Mouse (Mus musculus) midbrain, embryonic 14.5 days (tissue): ENCODE measurements around the gene Hist1h1b. TPM values are rescaled to one million over a fixed set of nuclear protein-coding genes. Genes with fewer than 3 reads are reported as not detected.
"Not testable (repeated sequence)": the region's sequence is repeated elsewhere in the genome, so short reads cannot be mapped to it uniquely, and the experiment has no call there.

ENCODE experiments used
- ATAC-seq: fragments of 200-750 bp; cut with Nextera tagmentation; 2 replicates; pipeline ENCODE4 v1.8.0; 2017; ENCODE audit warnings: moderate number of reproducible peaks, moderate library complexity; ENCODE audit not compliant: low FRiP score, low TSS enrichment
- DNase-seq: peaks from one replicate; pipeline ENCODE4 v3.0.0-alpha.2; 2015
- H3K27ac ChIP-seq: fragments of 300-500 bp; sonication (generic); replicated peaks from 2 replicates; pipeline ENCODE4 v1.5.1; 2014; ENCODE audit warnings: mild to moderate bottlenecking, low read depth, low read length, moderate library complexity
- H3K27me3 ChIP-seq: fragments of 300-500 bp; sonication (generic); 2 replicates; pipeline ENCODE4 v1.6.1; 2014; ENCODE audit warnings: low read length, control low read depth, mixed read lengths; ENCODE audit not compliant: control insufficient read depth, insufficient read depth
- H3K36me3 ChIP-seq: fragments of 300-500 bp; sonication (generic); 2 replicates; pipeline ENCODE4 v1.6.1; 2014; ENCODE audit warnings: low read length, control low read depth; ENCODE audit not compliant: control insufficient read depth, insufficient read depth
- H3K4me1 ChIP-seq: fragments of 300-500 bp; sonication (generic); 2 replicates; pipeline ENCODE4 v1.6.1; 2014; ENCODE audit warnings: mild to moderate bottlenecking, antibody characterized with exemption, low read length, control low read depth; ENCODE audit not compliant: control insufficient read depth, insufficient read depth
- H3K4me2 ChIP-seq: fragments of 300-500 bp; sonication (generic); 2 replicates; pipeline ENCODE4 v1.6.1; 2014; ENCODE audit warnings: mild to moderate bottlenecking, low read length, moderate library complexity
- H3K4me3 ChIP-seq: fragments of 300-500 bp; sonication (generic); replicated peaks from 2 replicates; pipeline ENCODE4 v1.5.1; 2014; ENCODE audit warnings: low read depth, low read length
- H3K9ac ChIP-seq: fragments of 300-500 bp; sonication (generic); replicated peaks from 2 replicates; pipeline ENCODE4 v1.6.1; 2014; ENCODE audit warnings: mild to moderate bottlenecking, low read length, moderate library complexity
- H3K9me3 ChIP-seq: fragments of 300-500 bp; sonication (generic); 2 replicates; pipeline ENCODE4 v1.6.1; 2016; ENCODE audit warnings: low read length, control low read depth, mixed read lengths; ENCODE audit not compliant: control insufficient read depth
- WGBS: fragments of 180-500 bp; shearing (Covaris S2); extraction: QIAGEN DNeasy Blood & Tissue Kit; methylation state at CpG from one replicate; pipeline ENCODE4 v1.1.7; 2014; 5-methylcytosine and 5-hydroxymethylcytosine counted together
- polyA plus RNA-seq: library from polyadenylated mRNA; unstranded; fragments of >200 nt; fragmentation: Nextera tagmentation; extraction: Ambion mirVana; gene quantifications from 2 replicates; pipeline ENCODE4 v1.2.1, GENCODE M21; 2014

Gene Hist1h1b
- polyA plus RNA-seq, 1 experiment from 2014 or later = 4.0 TPM

DNA sequence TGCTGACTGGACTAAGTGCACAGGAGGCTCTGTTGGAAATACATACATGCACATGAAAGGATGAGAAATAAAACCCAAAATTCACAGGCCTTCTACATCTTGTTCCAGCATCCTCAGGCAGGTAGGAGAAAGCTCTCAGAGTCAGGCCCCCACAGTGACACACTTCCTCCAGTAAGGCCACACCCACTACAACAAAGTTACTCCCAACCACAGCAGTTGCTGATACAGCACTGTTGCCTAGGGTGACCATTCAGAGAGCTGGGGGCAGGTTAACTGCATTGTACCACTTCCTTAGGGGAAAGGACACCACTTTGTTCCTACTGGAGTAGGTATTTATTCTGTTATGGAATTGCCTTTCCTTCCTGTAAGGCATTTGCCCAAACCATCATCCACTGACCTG, 16.7 kb upstream of the Hist1h1b start:
- not testable (repeated sequence) for H3K36me3 ChIP-seq, H3K27ac ChIP-seq, H3K27me3 ChIP-seq, H3K4me3 ChIP-seq, DNase-seq, H3K4me1 ChIP-seq, H3K4me2 ChIP-seq, ATAC-seq, H3K9ac ChIP-seq, H3K9me3 ChIP-seq

DNA sequence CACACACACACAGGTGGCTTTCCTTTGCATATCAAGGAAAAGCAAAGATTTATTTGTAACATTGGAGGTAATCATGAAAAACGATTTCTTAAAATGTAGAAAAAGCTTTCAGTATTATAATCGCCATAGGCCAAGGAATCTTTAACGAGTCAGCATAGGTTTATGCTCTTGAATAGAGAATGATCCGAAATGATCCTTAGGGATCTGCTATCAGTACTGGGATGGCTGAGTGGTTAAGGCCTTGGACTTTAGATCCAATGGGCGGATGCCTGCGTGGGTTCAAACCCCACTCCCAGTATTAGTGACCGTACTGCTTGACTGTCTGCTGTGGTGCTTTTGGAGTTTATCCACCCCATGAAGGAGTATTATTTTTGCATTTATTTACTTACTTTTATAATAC, 15.2 kb upstream of the Hist1h1b start:
- ATAC-seq (no peak), DNase-seq (no peak)
- Histone ChIP-seq H3K27ac (no peak overlapping the region), H3K36me3 (no peaks in the 10 kb centered on the region), H3K9ac (no peak overlapping the region), H3K4me1 (no peaks in the 10 kb centered on the region), H3K4me3 (no peak overlapping the region), H3K27me3 (no peaks in the 10 kb centered on the region), H3K9me3 (no peaks in the 10 kb centered on the region), H3K4me2 (no peak overlapping the region)
- 92% methylated on average over 7 of the region's 7 CpGs for WGBS

DNA sequence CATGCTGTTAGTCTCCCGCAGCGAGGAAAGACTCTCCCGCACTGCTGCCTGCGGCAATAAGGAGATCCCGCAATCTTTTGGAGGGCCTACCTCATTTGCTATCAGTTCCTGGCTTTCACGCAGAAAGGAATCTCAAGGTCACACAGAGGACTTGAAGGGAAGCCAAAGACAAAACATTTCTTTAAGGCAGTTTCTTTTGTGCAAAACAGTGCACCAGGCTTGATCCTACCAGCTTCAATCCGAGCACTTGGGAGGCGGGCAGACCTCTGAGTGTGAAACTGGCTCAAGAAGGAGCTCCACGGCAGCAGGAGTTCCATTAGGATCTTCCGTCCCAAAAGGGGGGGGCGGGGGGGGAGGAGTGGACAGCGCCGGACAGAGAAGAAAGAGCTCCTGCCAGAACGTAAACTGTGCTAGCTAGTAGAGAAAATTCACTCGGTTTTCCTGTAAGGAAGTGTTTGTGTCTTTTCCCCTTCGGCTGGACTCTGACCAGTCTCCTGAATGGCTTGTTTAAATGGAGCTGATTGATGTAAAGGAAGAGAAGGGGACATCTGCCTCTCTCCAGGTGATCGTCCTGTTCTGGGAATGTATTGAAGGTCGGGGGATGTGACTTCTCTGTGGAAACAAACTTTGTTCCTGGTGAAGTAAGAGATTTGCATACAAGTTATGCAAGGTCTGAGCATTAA, 10.3 kb upstream of the Hist1h1b start:
- no peak overlapping the region for H3K4me3 ChIP-seq
- H3K4me1 ChIP-seq = peaks cover 8% of the 10 kb centered on the region
- no peaks in the 10 kb centered on the region for H3K36me3 ChIP-seq
- no peaks in the 10 kb centered on the region for H3K27me3 ChIP-seq
- ATAC-seq (no peak), DNase-seq (peak; percentile 14)
- no peak overlapping the region for H3K27ac ChIP-seq
- H3K9ac ChIP-seq = no peak overlapping the region
- H3K9me3 ChIP-seq = no peaks in the 10 kb centered on the region
- WGBS = 9% methylated on average over 18 of the region's 18 CpGs
- H3K4me2 ChIP-seq = peak overlapping the region; percentile 33; the same call in 1 of the 2 replicates

- Histone ChIP-seq H3K36me3 (no peaks in the 10 kb centered on the region), H3K4me2 (no peak overlapping the region), H3K4me3 (no peak overlapping the region), H3K9ac (no peak overlapping the region), H3K27ac (no peak overlapping the region), H3K4me1 (peaks cover 8% of the 10 kb centered on the region), H3K9me3 (no peaks in the 10 kb centered on the region), H3K27me3 (no peaks in the 10 kb centered on the region)
- 66% methylated on average over 6 of the region's 6 CpGs for WGBS
- no peak for DNase-seq
- ATAC-seq = no peak
Measured at GRCm38 (mm10) chr13:21789925-21790324, 9.5 kb upstream of the Hist1h1b start.

- Histone ChIP-seq H3K27ac (peak overlapping the region; percentile 55), H3K27me3 (no peaks in the 10 kb centered on the region), H3K9me3 (no peaks in the 10 kb centered on the region), H3K4me2 (peak overlapping the region; percentile 60), H3K36me3 (no peaks in the 10 kb centered on the region), H3K4me3 (peak overlapping the region; percentile 33), H3K4me1 (peaks cover 14% of the 10 kb centered on the region), H3K9ac (0 out of 2 replicates have a peak overlapping the region, but pooled peaks have one; percentile 12)
- peak; percentile 29 for DNase-seq
- 10% methylated on average over 13 of the region's 21 CpGs for WGBS
- peak; percentile 2; the same call in 1 of the 2 replicates for ATAC-seq
Measured at GRCm38 (mm10) chr13:21787760-21788593, 7.6 kb upstream of the Hist1h1b start.

- peaks cover 19% of the 10 kb centered on the region for H3K4me1 ChIP-seq
- H3K9me3 ChIP-seq, H3K36me3 ChIP-seq, H3K27me3 ChIP-seq: not testable (repeated sequence)
- ATAC-seq = peak; percentile 95
- peak within 1 kb of the TSS; percentile 77 for H3K27ac ChIP-seq
- WGBS = 0% methylated on average over 37 of the region's 63 CpGs
- H3K4me3 ChIP-seq = peak within 1 kb of the TSS; percentile 33
- H3K4me2 ChIP-seq = peak within 1 kb of the TSS; percentile 60
- peak; percentile 98 for DNase-seq
- H3K9ac ChIP-seq = peak within 1 kb of the TSS; percentile 12; the same call in 1 of the 2 replicates
Measured at GRCm38 (mm10) chr13:21786899-21787629, 6.6 kb upstream of the Hist1h1b start, which contains the start of the genes Hist1h2an and Hist1h2bp. Gene Hist1h2an, minus strand, starts transcription at chr13:21787218. Gene Hist1h2bp, plus strand, starts transcription at chr13:21787461.

DNA sequence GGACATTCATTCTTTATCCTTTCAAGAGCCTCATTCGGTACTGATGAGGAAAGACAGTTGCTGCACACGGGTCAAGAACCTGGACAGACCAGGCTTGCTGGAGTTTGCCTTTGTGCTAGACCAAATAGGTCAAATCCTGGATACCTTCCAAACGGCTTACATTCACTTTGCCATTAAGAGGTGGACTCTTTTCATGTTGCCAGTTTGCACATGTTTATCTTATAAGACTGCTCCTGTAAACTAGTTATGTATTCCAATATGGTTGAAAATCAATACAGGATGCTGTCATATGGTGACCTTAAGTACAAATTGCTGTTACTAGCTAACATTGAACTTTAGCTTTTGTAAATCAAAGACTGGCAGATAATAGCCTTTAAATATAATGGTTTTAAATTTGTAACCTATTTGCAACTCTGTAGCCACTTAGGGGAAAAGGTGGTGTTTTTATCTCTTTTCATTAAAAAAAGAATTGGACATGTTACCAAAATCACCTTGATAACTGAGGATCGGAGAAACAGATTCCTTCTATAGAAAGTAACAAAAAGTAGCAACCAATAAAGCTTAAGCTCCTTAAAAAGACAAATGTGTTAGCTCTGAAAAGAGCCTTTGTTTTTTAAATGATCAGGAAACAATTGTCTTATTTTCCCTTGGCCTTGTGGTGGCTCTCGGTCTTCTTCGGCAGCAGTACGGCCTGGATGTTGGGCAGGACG, 5.9 kb upstream of the Hist1h1b start:
- Histone ChIP-seq H3K27me3 (no peaks in the 10 kb centered on the region), H3K36me3 (no peaks in the 10 kb centered on the region), H3K4me3 (peak overlapping the region; percentile 33), H3K4me1 (peaks cover 19% of the 10 kb centered on the region), H3K27ac (peak overlapping the region; percentile 77), H3K4me2 (peak overlapping the region; percentile 60), H3K9me3 (no peaks in the 10 kb centered on the region), H3K9ac (no peak overlapping the region; the same call in 1 of the 2 replicates)
- ATAC-seq (no peak), DNase-seq (peak; percentile 33)
- WGBS = 2% methylated on average over 8 of the region's 8 CpGs

DNA sequence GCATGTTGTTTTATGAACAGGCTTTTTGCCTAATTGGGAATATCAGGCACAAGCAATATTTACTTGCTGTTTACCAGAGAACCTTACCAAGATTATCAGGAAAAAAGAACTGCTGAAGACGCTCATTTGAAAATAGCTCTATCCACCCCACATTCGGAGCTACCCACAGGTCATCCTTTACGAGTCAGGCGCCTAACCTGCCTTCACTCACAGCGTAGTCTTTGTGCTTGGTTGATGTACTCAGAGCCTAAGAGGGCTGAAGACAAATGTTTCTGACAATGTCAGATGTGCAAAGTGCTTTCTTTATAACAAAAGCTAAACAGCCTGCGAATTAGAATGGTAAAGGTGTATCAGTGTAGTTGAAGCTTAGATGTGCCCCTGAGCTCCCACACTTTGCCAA, 3.9 kb upstream of the Hist1h1b start:
- ATAC-seq = no peak
- Histone ChIP-seq H3K27me3 (no peaks in the 10 kb centered on the region), H3K9me3 (no peaks in the 10 kb centered on the region), H3K9ac (no peak overlapping the region), H3K4me1 (peaks cover 28% of the 10 kb centered on the region), H3K36me3 (no peaks in the 10 kb centered on the region), H3K27ac (peak overlapping the region; percentile 49), H3K4me2 (peak overlapping the region; percentile 75), H3K4me3 (no peak overlapping the region)
- DNase-seq = no peak
- 15% methylated on average over 6 of the region's 6 CpGs for WGBS
